Mouse (Mus musculus) heart, embryonic 13.5 days (tissue): ENCODE measurements at regions not wholly inside any gene's neighbourhood (a gene's known extent, or its start where the extent isn't known, plus 50 kb on each side); places are given as distances from the start of the nearest gene placed in this dataset.

Experiments
- ATAC-seq: fragments of 200-750 bp; cut with Nextera tagmentation; 2 replicates; pipeline ENCODE4 v1.8.0; 2017; ENCODE audit warnings: moderate TSS enrichment; ENCODE audit not compliant: insufficient number of reproducible peaks, low FRiP score, low TSS enrichment; ENCODE audit errors: extremely low read depth
- H3K27ac ChIP-seq: fragments of 300-500 bp; sonication (generic); replicated peaks from 2 replicates; pipeline ENCODE4 v1.5.1; 2015; ENCODE audit warnings: moderate library complexity, mild to moderate bottlenecking, inconsistent platforms
- H3K27me3 ChIP-seq: fragments of 300-500 bp; sonication (generic); replicated peaks from 2 replicates; pipeline ENCODE4 v1.6.1; 2015; ENCODE audit warnings: mild to moderate bottlenecking, inconsistent platforms
- H3K36me3 ChIP-seq: fragments of 300-500 bp; sonication (generic); 2 replicates; pipeline ENCODE4 v1.6.1; 2015; ENCODE audit warnings: mild to moderate bottlenecking, inconsistent platforms
- H3K4me1 ChIP-seq: fragments of 300-500 bp; sonication (generic); 2 replicates; pipeline ENCODE4 v1.6.1; 2015; ENCODE audit warnings: inconsistent platforms
- H3K4me2 ChIP-seq: fragments of 300-500 bp; sonication (generic); 2 replicates; pipeline ENCODE4 v1.6.1; 2015; ENCODE audit warnings: inconsistent platforms, mild to moderate bottlenecking, moderate library complexity
- H3K4me3 ChIP-seq: fragments of 300-500 bp; sonication (generic); 2 replicates; pipeline ENCODE4 v1.5.1; 2015; ENCODE audit warnings: moderate library complexity, mild to moderate bottlenecking, inconsistent platforms
- H3K9ac ChIP-seq: fragments of 300-500 bp; sonication (generic); 2 replicates; pipeline ENCODE4 v1.6.1; 2015; ENCODE audit warnings: inconsistent platforms, mild to moderate bottlenecking, moderate library complexity
- H3K9me3 ChIP-seq: fragments of 300-500 bp; sonication (generic); 2 replicates; pipeline ENCODE4 v1.6.1; 2016; ENCODE audit warnings: inconsistent platforms
- WGBS: fragments of 180-500 bp; shearing (Covaris S2); methylation state at CpG from one replicate; pipeline ENCODE4 v1.1.7; 2015; ENCODE audit warnings: mixed read lengths; 5-methylcytosine and 5-hydroxymethylcytosine counted together

- Histone ChIP-seq H3K4me3 (no peak overlapping the region), H3K27me3 (no peaks in the 10 kb centered on the region), H3K9me3 (0 out of 2 replicates have a peak, but pooled peaks cover 3% of the 10 kb centered on the region), H3K4me2 (no peak overlapping the region), H3K27ac (no peak overlapping the region), H3K4me1 (peaks cover 18% of the 10 kb centered on the region), H3K36me3 (no peaks in the 10 kb centered on the region), H3K9ac (no peak overlapping the region)
- no peak for ATAC-seq
- WGBS: 77% methylated on average over 5 of the region's 5 CpGs
These were observed 215.6 kb downstream of the Cog6 start for GRCm38 (mm10) chr3:52801446-52801845.

GRCm38 (mm10) chr3:52800673-52801072, 216.4 kb downstream of the Cog6 start:
- ATAC-seq: no peak
- WGBS: 69% methylated on average over 3 of the region's 3 CpGs
- Histone ChIP-seq H3K27me3 (no peaks in the 10 kb centered on the region), H3K4me1 (peaks cover 18% of the 10 kb centered on the region), H3K9ac (no peak overlapping the region), H3K36me3 (no peaks in the 10 kb centered on the region), H3K27ac (no peak overlapping the region), H3K9me3 (0 out of 2 replicates have a peak, but pooled peaks cover 3% of the 10 kb centered on the region), H3K4me2 (no peak overlapping the region), H3K4me3 (no peak overlapping the region)

DNA sequence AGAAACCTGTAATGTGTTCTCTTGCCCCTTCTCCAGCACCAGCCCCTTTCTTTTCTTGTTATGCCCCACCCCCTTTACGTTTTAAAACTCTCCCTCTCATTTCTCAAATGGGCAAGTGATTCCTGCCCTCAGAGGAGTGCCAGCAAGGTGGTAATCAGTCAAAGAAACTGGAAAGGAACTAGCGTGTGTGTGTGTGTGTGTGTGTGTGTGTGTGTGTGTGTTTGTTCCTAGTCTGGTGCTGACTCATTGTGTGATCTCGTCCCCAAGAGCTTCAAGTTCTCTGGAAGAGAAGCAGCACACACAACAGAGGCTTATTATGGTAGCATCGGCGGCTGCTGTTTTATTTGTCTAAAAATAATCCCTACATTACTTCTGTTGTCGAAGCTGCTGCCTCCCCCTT, 219.2 kb downstream of the Cog6 start:
- H3K4me3 ChIP-seq: 0 out of 2 replicates have a peak overlapping the region, but pooled peaks have one; percentile 2
- 8% methylated on average over 6 of the region's 6 CpGs for WGBS
- no peak for ATAC-seq
- 0 out of 2 replicates have a peak, but pooled peaks cover 3% of the 10 kb centered on the region for H3K9me3 ChIP-seq
- H3K36me3 ChIP-seq: no peaks in the 10 kb centered on the region
- peak overlapping the region; percentile 47 for H3K4me2 ChIP-seq
- H3K27ac ChIP-seq: 0 out of 2 replicates have a peak overlapping the region, but pooled peaks have one; percentile 20
- H3K4me1 ChIP-seq: peaks cover 14% of the 10 kb centered on the region
- H3K27me3 ChIP-seq: no peaks in the 10 kb centered on the region
- peak overlapping the region; percentile 24; the same call in 1 of the 2 replicates for H3K9ac ChIP-seq

- Histone ChIP-seq H3K27me3 (no peaks in the 10 kb centered on the region), H3K9ac (no peak overlapping the region), H3K4me3 (no peak overlapping the region), H3K27ac (no peak overlapping the region), H3K4me2 (no peak overlapping the region), H3K9me3 (0 out of 2 replicates have a peak, but pooled peaks cover 3% of the 10 kb centered on the region), H3K36me3 (no peaks in the 10 kb centered on the region), H3K4me1 (peaks cover 14% of the 10 kb centered on the region)
- 71% methylated on average over 4 of the region's 4 CpGs for WGBS
- no peak for ATAC-seq
These were observed 219.9 kb downstream of the Cog6 start for GRCm38 (mm10) chr3:52797164-52797563.

- peaks cover 14% of the 10 kb centered on the region for H3K4me1 ChIP-seq
- ATAC-seq: no peak
- no peak overlapping the region for H3K9ac ChIP-seq
- no peaks in the 10 kb centered on the region for H3K36me3 ChIP-seq
- no peak overlapping the region for H3K4me2 ChIP-seq
- no peaks in the 10 kb centered on the region for H3K9me3 ChIP-seq
- no peaks in the 10 kb centered on the region for H3K27me3 ChIP-seq
- no peak overlapping the region for H3K27ac ChIP-seq
- no peak overlapping the region for H3K4me3 ChIP-seq
- 70% methylated on average over 3 of the region's 3 CpGs for WGBS
These were observed 222.8 kb downstream of the Cog6 start for GRCm38 (mm10) chr3:52794218-52794617.

- H3K9me3 ChIP-seq: no peaks in the 10 kb centered on the region
- no peak overlapping the region for H3K4me2 ChIP-seq
- H3K4me3 ChIP-seq: no peak overlapping the region
- ATAC-seq: no peak
- 0 out of 2 replicates have a peak overlapping the region, but pooled peaks have one; percentile 12 for H3K27ac ChIP-seq
- H3K4me1 ChIP-seq: peaks cover 5% of the 10 kb centered on the region
- WGBS: 73% methylated on average over 3 of the region's 3 CpGs
- no peaks in the 10 kb centered on the region for H3K27me3 ChIP-seq
- no peaks in the 10 kb centered on the region for H3K36me3 ChIP-seq
- no peak overlapping the region for H3K9ac ChIP-seq
These were observed 224.2 kb downstream of the Cog6 start for GRCm38 (mm10) chr3:52792801-52793200.

DNA sequence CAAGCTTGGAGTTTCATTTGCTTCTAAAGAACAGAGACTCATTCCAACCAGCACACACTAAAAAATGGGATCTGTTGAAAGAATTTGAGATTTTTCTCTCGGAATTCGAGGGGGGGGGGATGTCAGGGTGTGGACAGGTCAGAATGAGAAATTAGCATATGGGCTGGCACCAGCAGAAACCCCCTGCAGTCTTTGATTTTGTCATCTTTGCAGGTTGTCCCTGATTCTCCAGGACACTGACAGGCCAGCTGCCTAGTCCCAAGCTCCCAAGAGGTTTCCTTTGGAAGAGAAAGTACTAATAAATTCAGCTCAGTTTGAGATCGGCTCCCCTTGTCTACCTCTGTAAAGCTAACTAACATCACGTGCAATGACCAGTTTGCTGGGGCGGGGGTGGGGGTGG, 224.9 kb downstream of the Cog6 start:
- WGBS: 53% methylated on average over 5 of the region's 5 CpGs
- Histone ChIP-seq H3K27me3 (no peaks in the 10 kb centered on the region), H3K4me3 (no peak overlapping the region), H3K4me2 (no peak overlapping the region), H3K36me3 (no peaks in the 10 kb centered on the region), H3K9ac (no peak overlapping the region), H3K4me1 (no peaks in the 10 kb centered on the region), H3K9me3 (no peaks in the 10 kb centered on the region), H3K27ac (no peak overlapping the region)
- no peak for ATAC-seq

GRCm38 (mm10) chr3:52790942-52791341, 226.1 kb downstream of the Cog6 start:
- WGBS: 76% methylated on average over 2 of the region's 2 CpGs
- Histone ChIP-seq H3K9ac (no peak overlapping the region), H3K9me3 (no peaks in the 10 kb centered on the region), H3K4me2 (no peak overlapping the region), H3K4me1 (no peaks in the 10 kb centered on the region), H3K27me3 (no peaks in the 10 kb centered on the region), H3K27ac (no peak overlapping the region), H3K36me3 (no peaks in the 10 kb centered on the region), H3K4me3 (no peak overlapping the region)
- ATAC-seq: no peak

GRCm38 (mm10) chr3:52787964-52788760, 228.9 kb downstream of the Cog6 start:
- H3K4me3 ChIP-seq: no peak overlapping the region
- no peaks in the 10 kb centered on the region; the same call in 1 of the 2 replicates for H3K27me3 ChIP-seq
- H3K4me2 ChIP-seq: no peak overlapping the region
- no peak overlapping the region for H3K9ac ChIP-seq
- no peak for ATAC-seq
- WGBS: 74% methylated on average over 10 of the region's 10 CpGs
- H3K36me3 ChIP-seq: no peaks in the 10 kb centered on the region
- H3K9me3 ChIP-seq: no peaks in the 10 kb centered on the region
- H3K4me1 ChIP-seq: no peaks in the 10 kb centered on the region
- no peak overlapping the region for H3K27ac ChIP-seq

DNA sequence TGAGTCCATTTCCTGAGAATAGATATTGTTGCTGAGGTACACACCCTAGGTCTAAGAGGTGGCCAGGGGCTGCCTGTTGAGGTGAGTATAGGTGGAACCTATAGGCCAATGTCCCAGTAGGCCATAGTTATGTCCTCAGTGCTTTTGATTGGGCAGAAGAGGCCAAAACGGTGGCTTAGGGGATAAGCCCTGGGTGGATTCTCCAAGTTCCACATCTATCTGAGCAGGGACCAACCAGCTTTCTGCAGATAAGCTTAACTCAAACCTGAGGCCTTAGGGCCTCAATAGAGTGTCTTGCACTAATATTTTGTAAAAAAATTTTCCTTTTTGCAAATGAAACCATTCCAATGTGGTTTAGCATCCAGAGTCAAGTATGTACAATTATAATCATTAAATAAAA, 231.4 kb downstream of the Cog6 start:
- Histone ChIP-seq H3K4me1 (no peaks in the 10 kb centered on the region), H3K4me2 (no peak overlapping the region), H3K9ac (no peak overlapping the region), H3K36me3 (no peaks in the 10 kb centered on the region), H3K27ac (no peak overlapping the region), H3K27me3 (no peaks in the 10 kb centered on the region; the same call in 1 of the 2 replicates), H3K4me3 (no peak overlapping the region), H3K9me3 (no peaks in the 10 kb centered on the region)
- ATAC-seq: no peak
- 44% methylated on average over 1 of the region's 1 CpGs for WGBS

DNA sequence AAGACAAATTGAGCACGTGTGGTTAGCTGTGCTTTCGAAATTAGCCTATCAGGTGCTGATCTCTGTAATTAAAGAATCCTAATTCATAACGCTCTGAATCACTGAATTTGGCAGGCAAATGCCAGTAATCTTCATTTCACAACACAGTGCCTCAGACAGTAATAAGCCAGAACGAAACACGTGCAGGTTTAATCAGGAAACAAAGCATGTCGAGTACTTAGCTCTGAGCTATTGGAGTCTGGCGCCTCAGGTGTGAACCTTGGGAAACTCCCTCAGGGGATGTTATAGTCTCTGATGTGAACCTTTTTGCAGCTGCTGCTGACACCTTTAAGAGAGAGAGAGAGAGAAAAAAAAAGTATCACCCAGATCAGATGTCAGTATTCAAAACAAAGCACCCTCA, 232.6 kb downstream of the Cog6 start:
- H3K9ac ChIP-seq: no peak overlapping the region
- no peak for ATAC-seq
- H3K4me2 ChIP-seq: no peak overlapping the region
- H3K4me3 ChIP-seq: no peak overlapping the region
- no peaks in the 10 kb centered on the region; the same call in 1 of the 2 replicates for H3K27me3 ChIP-seq
- no peaks in the 10 kb centered on the region for H3K4me1 ChIP-seq
- no peaks in the 10 kb centered on the region for H3K9me3 ChIP-seq
- H3K36me3 ChIP-seq: no peaks in the 10 kb centered on the region
- WGBS: 62% methylated on average over 7 of the region's 7 CpGs
- no peak overlapping the region for H3K27ac ChIP-seq

DNA sequence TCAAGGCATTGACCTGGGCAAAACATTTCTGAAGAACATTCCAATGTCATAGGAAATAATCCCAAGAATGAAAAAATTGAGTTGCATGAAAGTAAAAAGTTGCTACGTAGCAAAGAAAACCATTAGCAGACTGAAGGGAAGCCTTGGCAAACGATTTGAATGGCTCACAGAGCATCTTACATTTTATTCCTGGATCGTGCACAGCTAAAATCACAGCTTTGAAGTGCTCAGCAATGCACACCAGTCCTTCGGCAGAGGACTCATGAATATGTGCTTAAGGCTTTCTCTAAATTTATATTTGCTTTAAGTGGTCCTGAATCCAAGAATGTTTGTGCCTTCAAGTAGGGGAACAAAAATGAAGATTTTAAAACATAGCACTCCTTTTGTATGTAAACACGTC, 234.5 kb downstream of the Cog6 start:
- no peak for ATAC-seq
- no peaks in the 10 kb centered on the region for H3K9me3 ChIP-seq

More for the DNA sequence above, 234.5 kb downstream of the Cog6 start:
- Histone ChIP-seq H3K4me1 (no peaks in the 10 kb centered on the region), H3K27ac (no peak overlapping the region), H3K4me3 (no peak overlapping the region), H3K4me2 (no peak overlapping the region), H3K36me3 (no peaks in the 10 kb centered on the region), H3K27me3 (no peaks in the 10 kb centered on the region; the same call in 1 of the 2 replicates), H3K9ac (no peak overlapping the region)
- 78% methylated on average over 5 of the region's 5 CpGs for WGBS
